ENCODE assay signal across 8 mouse cellular contexts in the genomic region with DNA sequence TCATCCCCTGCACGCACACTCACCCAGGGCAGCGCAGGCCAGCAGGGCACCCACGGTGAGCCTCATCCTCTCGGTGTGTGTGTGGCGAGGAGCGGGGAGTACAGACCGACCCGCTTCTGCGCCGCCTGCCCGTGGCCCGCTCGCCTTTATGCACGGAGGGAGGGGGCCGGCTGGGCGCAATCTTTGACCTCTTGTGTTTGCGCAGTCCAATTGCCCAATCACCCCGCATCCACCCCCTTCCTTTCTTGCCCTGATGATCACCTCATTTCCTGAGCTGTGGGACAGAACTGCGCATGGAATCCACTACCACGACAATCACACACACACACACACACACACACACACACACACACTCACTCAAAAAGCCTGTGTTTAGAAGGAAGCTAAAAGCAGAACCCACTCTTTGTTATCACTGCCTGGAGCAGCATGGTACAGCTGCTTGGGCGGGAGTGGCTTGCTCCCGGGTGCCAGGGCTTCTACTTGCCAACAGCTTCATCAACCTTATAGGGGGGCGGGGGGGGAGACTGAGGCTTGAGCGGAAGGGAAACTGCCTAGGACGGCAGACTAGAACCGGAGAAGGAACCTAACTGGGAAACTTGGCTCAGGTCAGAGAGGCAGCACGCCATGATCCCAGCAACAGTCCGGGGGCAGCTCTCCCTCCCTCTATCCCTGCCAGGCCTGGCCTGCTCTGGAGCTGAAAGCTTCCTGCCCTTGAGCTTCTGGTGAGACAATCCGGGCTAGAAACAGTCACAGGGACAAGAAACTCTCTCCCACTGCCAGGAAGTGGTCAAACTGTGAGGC. TPM values are rescaled to one million over a fixed set of nuclear protein-coding genes. Genes with fewer than 3 reads are reported as not detected.
DNase-seq lines count a peak whose midpoint lies in the region; ATAC-seq lines count a peak whose summit lies in the region.

A gene (minus strand): TSS at position 157 of the 801 bp plus-strand sequence.
A gene (minus strand): TSS at position 294 of the 801 bp plus-strand sequence.

- peak within 1 kb of the TSS; percentile 54 for H3K4me2 ChIP-seq in heart, embryonic 11.5 days
- peak within 1 kb of the TSS; percentile 26 for H3K4me2 ChIP-seq in kidney, embryonic 14.5 days (replicated peaks; ENCODE audit: low read depth, low read length)
- H3K4me2 ChIP-seq in limb, embryonic 13.5 days (replicated peaks), result peak within 1 kb of the TSS; percentile 17; the same call in 1 of the 2 replicates
- H3K4me2 ChIP-seq in midbrain, embryonic 12.5 days (replicated peaks), result peak within 1 kb of the TSS; percentile 26

- H3K27ac ChIP-seq in embryonic facial prominence, embryonic 10.5 days (replicated peaks), result peak within 1 kb of the TSS; percentile 83
- H3K27ac ChIP-seq in heart, embryonic 11.5 days (ENCODE audit: low read depth, low read length), result peak within 1 kb of the TSS; percentile 72; the same call in 1 of the 2 replicates
- H3K27ac ChIP-seq in kidney, embryonic 14.5 days (ENCODE audit: low read depth, low read length), result no peak within 1 kb of the TSS
- H3K27ac ChIP-seq in limb, embryonic 13.5 days, result no peak within 1 kb of the TSS; the same call in 1 of the 2 replicates
- no peak within 1 kb of the TSS for H3K27ac ChIP-seq in midbrain, embryonic 12.5 days (replicated peaks)

- H3K4me1 ChIP-seq in embryonic facial prominence, embryonic 10.5 days, result peaks cover 41% of the 10 kb centered on the region
- H3K4me1 ChIP-seq in heart, embryonic 11.5 days (ENCODE audit: control insufficient read depth, insufficient read depth, low read length), result 0 out of 2 replicates have a peak, but pooled peaks cover 2% of the 10 kb centered on the region
- no peaks in the 10 kb centered on the region for H3K4me1 ChIP-seq in kidney, embryonic 14.5 days (ENCODE audit: control insufficient read depth, insufficient read depth, low read length)
- H3K4me1 ChIP-seq in limb, embryonic 13.5 days, result peaks cover 11% of the 10 kb centered on the region
- H3K4me1 ChIP-seq in midbrain, embryonic 12.5 days, result peaks cover 10% of the 10 kb centered on the region

- WGBS in embryonic facial prominence, embryonic 10.5 days, result 44% methylated on average over 29 of the region's 29 CpGs
- 44% methylated on average over 28 of the region's 29 CpGs for WGBS in heart, embryonic 11.5 days (ENCODE audit: insufficient replicate concordance)
- WGBS in kidney, embryonic 14.5 days, result 41% methylated on average over 27 of the region's 29 CpGs
- WGBS in limb, embryonic 13.5 days, result 66% methylated on average over 29 of the region's 29 CpGs
- 61% methylated on average over 27 of the region's 29 CpGs for WGBS in midbrain, embryonic 12.5 days

- H3K9ac ChIP-seq in heart, embryonic 11.5 days (ENCODE audit: low read depth, low read length), result peak within 1 kb of the TSS; percentile 50
- H3K9ac ChIP-seq in kidney, embryonic 14.5 days (ENCODE audit: low read depth, low read length), result peak within 1 kb of the TSS; percentile 9; the same call in 1 of the 2 replicates
- H3K9ac ChIP-seq in limb, embryonic 13.5 days, result peak within 1 kb of the TSS; percentile 1; the same call in 1 of the 2 replicates
- 0 out of 2 replicates have a peak within 1 kb of the TSS, but pooled peaks have one; percentile 11 for H3K9ac ChIP-seq in midbrain, embryonic 12.5 days (replicated peaks)

- no peaks in the 10 kb centered on the region for H3K27me3 ChIP-seq in embryonic facial prominence, embryonic 10.5 days (replicated peaks; ENCODE audit: low read depth, poor library complexity, severe bottlenecking)
- H3K27me3 ChIP-seq in heart, embryonic 11.5 days (ENCODE audit: control insufficient read depth, insufficient read depth, low read length), result no peaks in the 10 kb centered on the region
- no peaks in the 10 kb centered on the region for H3K27me3 ChIP-seq in kidney, embryonic 14.5 days (ENCODE audit: control insufficient read depth, insufficient read depth, low read length)
- no peaks in the 10 kb centered on the region for H3K27me3 ChIP-seq in limb, embryonic 13.5 days
- H3K27me3 ChIP-seq in midbrain, embryonic 12.5 days, result no peaks in the 10 kb centered on the region
- H3K27me3 ChIP-seq in splenic B cell, adult 2 months (ENCODE audit: control insufficient read depth, insufficient read depth, low read length, poor library complexity, severe bottlenecking), result no peaks in the 10 kb centered on the region

- H3K36me3 ChIP-seq in embryonic facial prominence, embryonic 10.5 days (replicated peaks), result no peaks in the 10 kb centered on the region
- no peaks in the 10 kb centered on the region for H3K36me3 ChIP-seq in heart, embryonic 11.5 days (ENCODE audit: control insufficient read depth, insufficient read depth, low read length)
- H3K36me3 ChIP-seq in kidney, embryonic 14.5 days (ENCODE audit: control insufficient read depth, insufficient read depth, low read length), result no peaks in the 10 kb centered on the region
- no peaks in the 10 kb centered on the region for H3K36me3 ChIP-seq in limb, embryonic 13.5 days
- H3K36me3 ChIP-seq in midbrain, embryonic 12.5 days, result no peaks in the 10 kb centered on the region
- H3K36me3 ChIP-seq in splenic B cell, adult 2 months (ENCODE audit: control insufficient read depth, insufficient read depth, low read length, poor library complexity, severe bottlenecking), result no peaks in the 10 kb centered on the region

- H3K9me3 ChIP-seq in embryonic facial prominence, embryonic 10.5 days, result no peaks in the 10 kb centered on the region
- no peaks in the 10 kb centered on the region for H3K9me3 ChIP-seq in heart, embryonic 11.5 days (replicated peaks; ENCODE audit: control insufficient read depth, low read length)
- H3K9me3 ChIP-seq in kidney, embryonic 14.5 days (ENCODE audit: control insufficient read depth, low read length), result no peaks in the 10 kb centered on the region
- H3K9me3 ChIP-seq in limb, embryonic 13.5 days, result no peaks in the 10 kb centered on the region
- H3K9me3 ChIP-seq in midbrain, embryonic 12.5 days, result no peaks in the 10 kb centered on the region

- DNase-seq in gastrocnemius, adult 18-20 months (ENCODE audit: low spot score), result peak; percentile 15
- no peak for DNase-seq in gastrocnemius, adult 8-10 months (ENCODE audit: low spot score in 2 of 2)
- peak; percentile 57 for DNase-seq in embryonic facial prominence, embryonic 10.5 days (ENCODE audit: low spot score)
- DNase-seq in splenic B cell, adult 2 months (ENCODE audit: low read depth, low spot score), result peak; percentile 25

- ATAC-seq in heart, embryonic 11.5 days (replicated peaks; ENCODE audit: insufficient number of reproducible peaks, low FRiP score, low TSS enrichment), result no peak; the same call in 1 of the 2 replicates
- peak; percentile 43 for ATAC-seq in kidney, embryonic 14.5 days (ENCODE audit: low FRiP score, low TSS enrichment)
- ATAC-seq in limb, embryonic 13.5 days (ENCODE audit: low FRiP score, low read depth), result no peak
- 0 out of 2 replicates have a peak, but pooled peaks have one; percentile 19 for ATAC-seq in midbrain, embryonic 12.5 days (ENCODE audit: low FRiP score, low read depth)

- H3K4me3 ChIP-seq in embryonic facial prominence, embryonic 10.5 days, result peak within 1 kb of the TSS; percentile 38
- 0 out of 2 replicates have a peak within 1 kb of the TSS, but pooled peaks have one; percentile 17 for H3K4me3 ChIP-seq in heart, embryonic 11.5 days (ENCODE audit: low read depth, low read length)
- H3K4me3 ChIP-seq in kidney, embryonic 14.5 days (ENCODE audit: low read length), result peak within 1 kb of the TSS; percentile 6; the same call in 1 of the 2 replicates
- H3K4me3 ChIP-seq in limb, embryonic 13.5 days, result no peak within 1 kb of the TSS
- no peak within 1 kb of the TSS for H3K4me3 ChIP-seq in midbrain, embryonic 12.5 days

RNA-seq across cellular contexts. Expression of the first gene that starts in this region (rescaled TPM):
- 1 to 10 TPM; 2.7 to 3.9 TPM for total RNA-seq in gastrocnemius, adult 18-20 months (2021)
- 1 to 10 TPM; 2.0 to 6.9 (median 3.6) TPM for total RNA-seq in gastrocnemius, adult 8-10 months (2022)
- 0.58 and 0.95 TPM in 2 replicates for polyA plus RNA-seq in embryonic facial prominence, embryonic 10.5 days (2016; fragmentation: Nextera tagmentation; extraction: Ambion mirVana)
- polyA plus RNA-seq in heart, embryonic 11.5 days (2014; fragmentation: Nextera tagmentation; extraction: Ambion mirVana), result 0.44 and 2.0 TPM in 2 replicates
- polyA plus RNA-seq in kidney, embryonic 14.5 days (2014; fragmentation: Nextera tagmentation; extraction: Ambion mirVana), result 1.4 TPM in 1 of 2 replicates, not detected in the other
- polyA plus RNA-seq in limb, embryonic 13.5 days (2015; fragmentation: Nextera tagmentation; extraction: Ambion mirVana), result 1.2 and 1.3 TPM in 2 replicates
- polyA plus RNA-seq in midbrain, embryonic 12.5 days (2016; fragmentation: Nextera tagmentation; extraction: Ambion mirVana), result 1.7 and 5.3 TPM in 2 replicates

RNA-seq across cellular contexts. Expression of the second gene that starts in this region (rescaled TPM):
- total RNA-seq in gastrocnemius, adult 18-20 months (2021), result 10 to 100 TPM; 18.2 to 29.2 TPM
- total RNA-seq in gastrocnemius, adult 8-10 months (2022), result 10 to 100 TPM in 3 of 4 experiments, 1 to 10 TPM in 1; 3.2 to 24.7 (median 18.7) TPM
- 21.1 and 23.5 TPM in 2 replicates for polyA plus RNA-seq in embryonic facial prominence, embryonic 10.5 days (2016; fragmentation: Nextera tagmentation; extraction: Ambion mirVana)
- 45.7 and 88.4 TPM in 2 replicates for polyA plus RNA-seq in heart, embryonic 11.5 days (2014; fragmentation: Nextera tagmentation; extraction: Ambion mirVana)
- polyA plus RNA-seq in kidney, embryonic 14.5 days (2014; fragmentation: Nextera tagmentation; extraction: Ambion mirVana), result 12.8 and 17.2 TPM in 2 replicates
- 14.7 and 22.8 TPM in 2 replicates for polyA plus RNA-seq in limb, embryonic 13.5 days (2015; fragmentation: Nextera tagmentation; extraction: Ambion mirVana)
- polyA plus RNA-seq in midbrain, embryonic 12.5 days (2016; fragmentation: Nextera tagmentation; extraction: Ambion mirVana), result 16.9 and 20.6 TPM in 2 replicates

Comparison
In these comparisons a context has a peak if more than half of its experiments do, and no peak if none do; other contexts are left out.
1. DNase-seq: peak in gastrocnemius, adult 18-20 months (single experiment), embryonic facial prominence, embryonic 10.5 days (single experiment) and splenic B cell, adult 2 months (single experiment); none in gastrocnemius, adult 8-10 months (0 of 2).
2. H3K27ac ChIP-seq: peak in embryonic facial prominence, embryonic 10.5 days (single experiment) and heart, embryonic 11.5 days (single experiment); none in kidney, embryonic 14.5 days (single experiment), limb, embryonic 13.5 days (single experiment) and midbrain, embryonic 12.5 days (single experiment).
3. H3K4me3 ChIP-seq: peak in embryonic facial prominence, embryonic 10.5 days (single experiment), heart, embryonic 11.5 days (single experiment) and kidney, embryonic 14.5 days (single experiment); none in limb, embryonic 13.5 days (single experiment) and midbrain, embryonic 12.5 days (single experiment).
4. ATAC-seq: peak in kidney, embryonic 14.5 days (single experiment) and midbrain, embryonic 12.5 days (single experiment); none in heart, embryonic 11.5 days (single experiment) and limb, embryonic 13.5 days (single experiment).
5. Peak in every context shown above with its lines, with median percentiles within 50 percentile points of each other: H3K4me2 ChIP-seq and H3K9ac ChIP-seq.